Mouse (Mus musculus): ENCODE data around the gene Rnf169. TPM values are rescaled to one million over a fixed set of nuclear protein-coding genes. Genes with fewer than 3 reads are reported as not detected.

Rnf169 gene
- total RNA-seq, 1 experiment from 2014 or later = 20.6 TPM

GRCm38 (mm10) chr7:99904421-99905005 is 75.7 kb downstream of the Rnf169 start:
- ATAC-seq (replicated peaks; ENCODE audit: low read depth, poor library complexity, severe bottlenecking) = no peak

GRCm38 (mm10) chr7:99902918-99903665 is 77.2 kb downstream of the Rnf169 start:
- ATAC-seq (replicated peaks; ENCODE audit: low read depth, poor library complexity, severe bottlenecking) = no peak

- ATAC-seq (replicated peaks; ENCODE audit: low read depth, poor library complexity, severe bottlenecking) = no peak
Measured at GRCm38 (mm10) chr7:99902208-99902607, 78.0 kb downstream of the Rnf169 start.

GRCm38 (mm10) chr7:99896905-99897304 is 83.3 kb downstream of the Rnf169 start:
- ATAC-seq (replicated peaks; ENCODE audit: low read depth, poor library complexity, severe bottlenecking) = no peak

GRCm38 (mm10) chr7:99894478-99894877 is 85.8 kb downstream of the Rnf169 start:
- ATAC-seq (replicated peaks; ENCODE audit: low read depth, poor library complexity, severe bottlenecking) = no peak

- ATAC-seq (replicated peaks; ENCODE audit: low read depth, poor library complexity, severe bottlenecking) = no peak
Measured at GRCm38 (mm10) chr7:99893967-99894366, 86.3 kb downstream of the Rnf169 start.

- ATAC-seq (replicated peaks; ENCODE audit: low read depth, poor library complexity, severe bottlenecking) = no peak
Measured at GRCm38 (mm10) chr7:99892351-99892750, 87.9 kb downstream of the Rnf169 start.

GRCm38 (mm10) chr7:99891471-99891870 is 88.8 kb downstream of the Rnf169 start:
- ATAC-seq (replicated peaks; ENCODE audit: low read depth, poor library complexity, severe bottlenecking) = no peak

GRCm38 (mm10) chr7:99890168-99890755 is 90.0 kb downstream of the Rnf169 start:
- no peak for ATAC-seq (replicated peaks; ENCODE audit: low read depth, poor library complexity, severe bottlenecking)

GRCm38 (mm10) chr7:99889175-99889880 is 90.9 kb downstream of the Rnf169 start:
- peak; percentile 71 for ATAC-seq (replicated peaks; ENCODE audit: low read depth, poor library complexity, severe bottlenecking)

- peak; percentile 44 for ATAC-seq (replicated peaks; ENCODE audit: low read depth, poor library complexity, severe bottlenecking)
Measured at GRCm38 (mm10) chr7:99887743-99888142, 92.5 kb downstream of the Rnf169 start.

- peak; percentile 51 for ATAC-seq (replicated peaks; ENCODE audit: low read depth, poor library complexity, severe bottlenecking)
Measured at GRCm38 (mm10) chr7:99887230-99887735, 93.0 kb downstream of the Rnf169 start.

- ATAC-seq (replicated peaks; ENCODE audit: low read depth, poor library complexity, severe bottlenecking) = no peak
Measured at GRCm38 (mm10) chr7:99878254-99878653, 102.0 kb downstream of the Rnf169 start.

GRCm38 (mm10) chr7:99876345-99876744 is 103.9 kb downstream of the Rnf169 start:
- ATAC-seq (replicated peaks; ENCODE audit: low read depth, poor library complexity, severe bottlenecking) = peak; percentile 93

- ATAC-seq (replicated peaks; ENCODE audit: low read depth, poor library complexity, severe bottlenecking) = no peak
Measured at GRCm38 (mm10) chr7:99875891-99876290, 104.4 kb downstream of the Rnf169 start.

GRCm38 (mm10) chr7:99873965-99874364 is 106.3 kb downstream of the Rnf169 start:
- no peak for ATAC-seq (replicated peaks; ENCODE audit: low read depth, poor library complexity, severe bottlenecking)

Other genes starting within 250 kb of the Rnf169 start
- gene Olfr521, start 216.9 kb downstream of the Rnf169 start, total RNA-seq (2017) = not detected in 2 replicates
- gene Neu3, start 152.0 kb downstream of the Rnf169 start, total RNA-seq (2017) = 4.9 and 5.0 TPM in 2 replicates
- gene Xrra1, start 121.3 kb downstream of the Rnf169 start, total RNA-seq (2017) = not detected in 2 replicates
- gene Spcs2, start 117.0 kb downstream of the Rnf169 start, total RNA-seq (2017) = 169 and 183 TPM in 2 replicates
- not detected in 2 replicates for gene Chrdl2, start 25.7 kb upstream of the Rnf169 start, total RNA-seq (2017)
- 99.4 and 138 TPM in 2 replicates for gene Pold3, start 141.1 kb upstream of the Rnf169 start, total RNA-seq (2017)
- gene Lipt2, start 178.8 kb upstream of the Rnf169 start, total RNA-seq (2017) = 5.6 and 9.6 TPM in 2 replicates
- gene Kcne3, start 196.1 kb upstream of the Rnf169 start, total RNA-seq (2017) = 0.73 and 3.7 TPM in 2 replicates
- 14.5 and 20.1 TPM in 2 replicates for gene Pgm2l1, start 246.9 kb upstream of the Rnf169 start, total RNA-seq (2017)